Mouse (Mus musculus): Measurements from ENCODE around the gene Bcas3. TPM values are rescaled to one million over a fixed set of nuclear protein-coding genes. Genes with fewer than 3 reads are reported as not detected.

The Bcas3 gene
- polyA plus RNA-seq, 1 experiment, result 37.8 TPM

DNA sequence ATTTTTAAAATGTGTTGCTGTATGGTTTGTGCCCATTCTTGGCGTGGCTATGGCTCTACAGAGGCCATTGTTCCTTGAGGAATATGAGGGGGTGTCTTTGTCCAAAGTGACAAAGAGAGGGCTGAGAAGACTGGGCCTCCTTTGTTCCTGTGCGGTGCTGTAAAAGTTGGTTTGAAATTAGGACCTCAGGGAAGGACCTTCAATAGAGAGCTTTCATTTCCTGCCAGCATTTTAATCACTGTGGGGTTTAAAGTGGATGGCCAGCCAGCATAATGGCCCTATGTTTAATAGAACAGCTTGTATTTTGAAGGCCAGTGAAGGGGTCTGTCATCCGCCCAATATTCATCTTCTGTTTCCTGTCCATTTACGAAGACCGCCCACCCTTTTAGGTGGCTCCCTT lies 325.7 kb downstream of the Bcas3 start:
- H3K27me3 ChIP-seq (ENCODE audit: control insufficient read depth, insufficient read depth, low read length, poor library complexity, severe bottlenecking), result no peaks in the 10 kb centered on the region

DNA sequence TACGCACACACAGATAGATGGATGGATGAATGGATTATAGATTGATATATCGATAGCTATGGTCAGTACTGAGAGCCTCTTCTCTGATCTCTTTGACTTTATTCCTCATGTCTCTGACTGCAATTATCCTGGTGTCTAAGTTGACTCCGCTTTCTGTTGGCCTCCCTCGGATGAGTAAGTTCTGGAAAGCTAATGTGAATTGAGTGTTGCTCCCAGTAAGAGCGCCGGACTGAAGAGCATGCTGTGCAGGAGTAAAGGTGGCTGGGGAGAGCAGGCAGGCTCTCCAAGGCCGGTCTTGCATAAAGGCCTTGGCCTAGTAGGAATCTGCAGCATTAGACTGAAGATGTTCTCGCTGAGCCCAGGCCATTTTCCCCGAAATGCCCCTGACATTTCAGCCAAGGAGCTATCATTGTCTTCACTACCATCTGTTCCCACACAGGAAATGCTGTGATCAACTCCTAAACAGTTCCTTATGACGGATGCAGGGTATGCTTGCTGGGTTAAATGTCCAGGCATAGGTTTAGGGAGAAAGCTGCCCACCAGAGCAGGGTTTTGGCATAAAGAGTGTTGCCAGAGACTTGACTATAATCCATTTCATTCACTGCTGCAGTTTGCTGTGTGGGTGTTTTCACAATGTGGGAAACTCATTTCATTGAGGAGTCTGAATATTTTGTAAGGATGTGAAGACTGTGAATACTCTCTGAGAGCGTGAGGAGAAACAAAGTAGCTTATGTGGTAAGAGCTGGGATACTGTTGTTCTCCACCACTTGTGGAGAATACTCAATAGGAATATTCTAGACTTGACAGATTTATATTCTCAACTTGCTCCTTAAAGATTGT lies 328.8 kb downstream of the Bcas3 start:
- Histone ChIP-seq H3K9ac (ENCODE audit: low read depth, poor library complexity, severe bottlenecking) (no peak overlapping the region), H3K27me3 (ENCODE audit: control insufficient read depth, insufficient read depth, low read length, poor library complexity, severe bottlenecking) (no peaks in the 10 kb centered on the region), H3K36me3 (ENCODE audit: control insufficient read depth, insufficient read depth, low read length, poor library complexity, severe bottlenecking) (no peaks in the 10 kb centered on the region), H3K27ac (ENCODE audit: insufficient read depth, low read length) (no peak overlapping the region), H3K4me3 (ENCODE audit: low read depth, low read length) (no peak overlapping the region), H3K9me3 (replicated peaks; ENCODE audit: control insufficient read depth, insufficient read depth, low read length, poor library complexity, severe bottlenecking) (no peaks in the 10 kb centered on the region), H3K4me1 (ENCODE audit: control insufficient read depth, insufficient read depth, low read length) (no peaks in the 10 kb centered on the region)
- no peak for TF ChIP-seq CTCF (IDR thresholded peaks at IDR 0.05; ENCODE audit: low read depth, low read length)
- TF ChIP-seq EP300 (IDR thresholded peaks at IDR 0.05; ENCODE audit: insufficient read depth, low read depth, low read length), result no peak
- TF ChIP-seq POLR2A (IDR thresholded peaks at IDR 0.05; ENCODE audit: insufficient read depth, low read length), result no peak

More for the DNA sequence above, 325.7 kb downstream of the Bcas3 start:
- Histone ChIP-seq H3K4me3 (ENCODE audit: low read depth, low read length) (no peak overlapping the region), H3K9ac (ENCODE audit: low read depth, poor library complexity, severe bottlenecking) (no peak overlapping the region), H3K36me3 (ENCODE audit: control insufficient read depth, insufficient read depth, low read length, poor library complexity, severe bottlenecking) (no peaks in the 10 kb centered on the region), H3K9me3 (replicated peaks; ENCODE audit: control insufficient read depth, insufficient read depth, low read length, poor library complexity, severe bottlenecking) (no peaks in the 10 kb centered on the region), H3K27ac (ENCODE audit: insufficient read depth, low read length) (no peak overlapping the region), H3K4me1 (ENCODE audit: control insufficient read depth, insufficient read depth, low read length) (no peaks in the 10 kb centered on the region)
- TF ChIP-seq CTCF (IDR thresholded peaks at IDR 0.05; ENCODE audit: low read depth, low read length) (no peak), EP300 (IDR thresholded peaks at IDR 0.05; ENCODE audit: insufficient read depth, low read depth, low read length) (no peak), POLR2A (IDR thresholded peaks at IDR 0.05; ENCODE audit: insufficient read depth, low read length) (no peak)

DNA sequence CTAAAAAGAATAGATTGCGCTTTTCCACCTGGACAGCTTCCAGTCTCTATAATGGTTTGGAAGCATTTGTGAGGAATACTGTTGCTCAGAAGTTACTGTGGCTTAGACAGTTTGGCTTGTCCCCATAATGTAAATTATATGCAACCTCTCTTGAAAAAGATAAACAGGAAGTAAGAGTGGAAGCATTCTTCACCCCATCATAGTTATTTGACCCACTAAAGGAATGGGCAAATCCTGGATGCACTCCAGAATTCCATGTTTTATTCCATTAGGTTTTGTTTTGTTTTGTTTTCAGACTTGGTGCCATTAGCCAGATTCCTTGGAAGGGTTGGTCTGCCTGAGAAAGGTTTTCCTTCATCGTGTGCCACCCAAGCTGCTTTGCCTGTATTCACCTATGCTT lies 332.0 kb downstream of the Bcas3 start:
- Histone ChIP-seq H3K36me3 (ENCODE audit: control insufficient read depth, insufficient read depth, low read length, poor library complexity, severe bottlenecking) (no peaks in the 10 kb centered on the region), H3K27me3 (ENCODE audit: control insufficient read depth, insufficient read depth, low read length, poor library complexity, severe bottlenecking) (no peaks in the 10 kb centered on the region), H3K9ac (ENCODE audit: low read depth, poor library complexity, severe bottlenecking) (no peak overlapping the region), H3K9me3 (replicated peaks; ENCODE audit: control insufficient read depth, insufficient read depth, low read length, poor library complexity, severe bottlenecking) (no peaks in the 10 kb centered on the region), H3K4me3 (ENCODE audit: low read depth, low read length) (no peak overlapping the region), H3K27ac (ENCODE audit: insufficient read depth, low read length) (no peak overlapping the region), H3K4me1 (ENCODE audit: control insufficient read depth, insufficient read depth, low read length) (no peaks in the 10 kb centered on the region)
- no peak for TF ChIP-seq POLR2A (IDR thresholded peaks at IDR 0.05; ENCODE audit: insufficient read depth, low read length)
- TF ChIP-seq CTCF (IDR thresholded peaks at IDR 0.05; ENCODE audit: low read depth, low read length), result no peak
- TF ChIP-seq EP300 (IDR thresholded peaks at IDR 0.05; ENCODE audit: insufficient read depth, low read depth, low read length), result no peak

DNA sequence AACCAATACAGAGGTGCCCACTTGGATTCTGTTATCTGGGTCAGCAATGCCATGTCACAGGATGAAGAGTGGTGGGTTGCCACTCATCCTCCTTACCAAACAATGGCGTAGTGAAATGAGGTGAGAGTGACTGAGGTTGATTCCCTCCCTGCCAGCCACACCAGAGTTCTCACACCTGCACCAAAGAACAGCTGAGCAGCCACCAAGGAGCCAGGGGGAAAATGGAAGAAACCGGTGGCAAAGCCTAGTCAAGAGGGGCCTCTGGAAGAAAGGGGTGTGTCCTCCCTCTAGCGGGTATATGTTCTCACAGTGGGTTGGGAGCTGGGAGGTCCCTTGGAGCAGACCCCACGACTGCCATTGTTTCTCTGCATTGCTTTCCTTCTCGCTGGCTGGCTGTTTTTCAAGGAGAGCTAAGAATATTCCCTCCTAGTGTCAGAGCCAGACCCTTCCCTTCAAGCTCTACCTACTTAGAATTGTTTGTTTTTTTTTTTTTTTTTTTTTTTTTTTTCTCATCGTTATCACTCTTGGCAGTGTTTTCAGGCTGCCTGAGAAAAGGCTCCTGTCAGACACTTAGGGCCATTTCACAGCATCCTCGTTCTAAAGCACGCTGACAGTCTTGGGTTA lies 335.0 kb downstream of the Bcas3 start:
- Histone ChIP-seq H3K4me3 (ENCODE audit: low read depth, low read length) (no peak overlapping the region), H3K9me3 (replicated peaks; ENCODE audit: control insufficient read depth, insufficient read depth, low read length, poor library complexity, severe bottlenecking) (no peaks in the 10 kb centered on the region), H3K27me3 (ENCODE audit: control insufficient read depth, insufficient read depth, low read length, poor library complexity, severe bottlenecking) (no peaks in the 10 kb centered on the region), H3K9ac (ENCODE audit: low read depth, poor library complexity, severe bottlenecking) (no peak overlapping the region), H3K36me3 (ENCODE audit: control insufficient read depth, insufficient read depth, low read length, poor library complexity, severe bottlenecking) (no peaks in the 10 kb centered on the region), H3K27ac (ENCODE audit: insufficient read depth, low read length) (no peak overlapping the region), H3K4me1 (ENCODE audit: control insufficient read depth, insufficient read depth, low read length) (no peaks in the 10 kb centered on the region)
- TF ChIP-seq CTCF (IDR thresholded peaks at IDR 0.05; ENCODE audit: low read depth, low read length) (no peak), POLR2A (IDR thresholded peaks at IDR 0.05; ENCODE audit: insufficient read depth, low read length) (no peak), EP300 (IDR thresholded peaks at IDR 0.05; ENCODE audit: insufficient read depth, low read depth, low read length) (no peak)

DNA sequence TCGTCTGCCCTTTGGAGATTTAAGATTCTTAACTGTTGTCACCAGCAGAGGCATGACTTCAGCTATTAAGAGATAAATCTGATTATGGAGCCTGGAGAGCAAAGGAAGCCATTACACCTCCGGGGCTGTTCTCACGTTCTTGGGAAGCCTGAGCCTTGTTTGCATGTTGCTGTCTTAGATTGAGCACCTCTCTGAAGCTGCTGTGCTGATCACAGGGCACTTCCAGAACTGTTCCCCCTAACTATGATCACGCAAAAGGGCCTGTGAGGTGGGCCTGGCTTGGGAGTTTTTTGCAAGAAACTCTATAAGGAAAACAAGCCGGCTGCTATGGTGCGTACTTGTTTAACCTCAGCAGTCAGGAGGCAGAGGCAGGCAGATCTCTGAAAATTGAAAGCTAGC lies 335.5 kb downstream of the Bcas3 start:
- H3K4me3 ChIP-seq (ENCODE audit: low read depth, low read length), result no peak overlapping the region
- H3K4me1 ChIP-seq (ENCODE audit: control insufficient read depth, insufficient read depth, low read length), result no peaks in the 10 kb centered on the region
- TF ChIP-seq EP300 (IDR thresholded peaks at IDR 0.05; ENCODE audit: insufficient read depth, low read depth, low read length) (no peak), CTCF (IDR thresholded peaks at IDR 0.05; ENCODE audit: low read depth, low read length) (no peak), POLR2A (IDR thresholded peaks at IDR 0.05; ENCODE audit: insufficient read depth, low read length) (no peak)
- H3K9ac ChIP-seq (ENCODE audit: low read depth, poor library complexity, severe bottlenecking), result no peak overlapping the region
- H3K27me3 ChIP-seq (ENCODE audit: control insufficient read depth, insufficient read depth, low read length, poor library complexity, severe bottlenecking), result no peaks in the 10 kb centered on the region
- no peaks in the 10 kb centered on the region for H3K9me3 ChIP-seq (replicated peaks; ENCODE audit: control insufficient read depth, insufficient read depth, low read length, poor library complexity, severe bottlenecking)
- H3K27ac ChIP-seq (ENCODE audit: insufficient read depth, low read length), result no peak overlapping the region
- no peaks in the 10 kb centered on the region for H3K36me3 ChIP-seq (ENCODE audit: control insufficient read depth, insufficient read depth, low read length, poor library complexity, severe bottlenecking)

DNA sequence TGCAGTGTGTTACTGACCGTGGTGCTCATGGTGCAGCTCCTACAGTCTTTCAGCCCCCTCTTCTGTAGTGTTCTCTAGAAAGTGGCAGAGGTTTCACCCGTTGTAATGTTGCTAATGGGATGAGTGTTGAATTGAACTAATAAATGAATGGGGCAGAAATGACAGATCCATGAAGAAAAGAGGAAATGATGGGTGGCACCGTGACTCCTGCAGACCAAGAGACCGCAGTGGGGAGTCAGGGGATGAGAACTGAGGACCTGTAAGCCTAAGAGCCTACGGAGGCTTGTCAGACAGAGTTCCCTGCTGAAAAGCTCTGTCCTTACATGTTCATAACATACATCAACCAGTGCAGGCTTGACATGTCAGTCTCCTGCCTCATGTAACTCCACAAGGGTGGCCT lies 336.3 kb downstream of the Bcas3 start:
- H3K27me3 ChIP-seq (ENCODE audit: control insufficient read depth, insufficient read depth, low read length, poor library complexity, severe bottlenecking), result no peaks in the 10 kb centered on the region
- TF ChIP-seq POLR2A (IDR thresholded peaks at IDR 0.05; ENCODE audit: insufficient read depth, low read length), result no peak
- no peak for TF ChIP-seq EP300 (IDR thresholded peaks at IDR 0.05; ENCODE audit: insufficient read depth, low read depth, low read length)
- TF ChIP-seq CTCF (IDR thresholded peaks at IDR 0.05; ENCODE audit: low read depth, low read length), result no peak

More for the DNA sequence above, 336.3 kb downstream of the Bcas3 start:
- no peak overlapping the region for H3K27ac ChIP-seq (ENCODE audit: insufficient read depth, low read length)
- H3K4me3 ChIP-seq (ENCODE audit: low read depth, low read length), result no peak overlapping the region
- no peak overlapping the region for H3K9ac ChIP-seq (ENCODE audit: low read depth, poor library complexity, severe bottlenecking)
- H3K36me3 ChIP-seq (ENCODE audit: control insufficient read depth, insufficient read depth, low read length, poor library complexity, severe bottlenecking), result no peaks in the 10 kb centered on the region
- no peaks in the 10 kb centered on the region for H3K4me1 ChIP-seq (ENCODE audit: control insufficient read depth, insufficient read depth, low read length)
- no peaks in the 10 kb centered on the region for H3K9me3 ChIP-seq (replicated peaks; ENCODE audit: control insufficient read depth, insufficient read depth, low read length, poor library complexity, severe bottlenecking)
